Mouse (Mus musculus) lung, postnatal 0 days (tissue): Measurements from ENCODE around the gene Fam50a. TPM values are rescaled to one million over a fixed set of nuclear protein-coding genes. Genes with fewer than 3 reads are reported as not detected.

ENCODE experiments used
- ATAC-seq: fragments of 200-750 bp; cut with Nextera tagmentation; 2 replicates; pipeline ENCODE4 v1.8.0; 2017; ENCODE audit warnings: moderate library complexity
- DNase-seq: peaks from one replicate; pipeline ENCODE4 v3.0.0-alpha.2; 2016; ENCODE audit warnings: low spot score
- H3K27ac ChIP-seq: fragments of 300-500 bp; sonication (generic); 2 replicates; pipeline ENCODE4 v1.5.1; 2014; ENCODE audit warnings: antibody characterized with exemption, mild to moderate bottlenecking, low read length, mixed read lengths
- H3K27me3 ChIP-seq: fragments of 300-500 bp; sonication (generic); replicated peaks from 2 replicates; pipeline ENCODE4 v1.6.1; 2014; ENCODE audit warnings: low read length, mixed read lengths; ENCODE audit not compliant: insufficient read depth
- H3K36me3 ChIP-seq: fragments of 300-500 bp; sonication (generic); 2 replicates; pipeline ENCODE4 v1.6.1; 2014; ENCODE audit warnings: low read length, mixed read lengths; ENCODE audit not compliant: insufficient read depth
- H3K4me1 ChIP-seq: fragments of 300-500 bp; sonication (generic); 2 replicates; pipeline ENCODE4 v1.6.1; 2014; ENCODE audit warnings: antibody characterized with exemption, low read depth, low read length, mixed read lengths; ENCODE audit not compliant: insufficient read depth
- H3K4me2 ChIP-seq: fragments of 300-500 bp; sonication (generic); replicated peaks from 2 replicates; pipeline ENCODE4 v1.6.1; 2014; ENCODE audit warnings: low read depth, mild to moderate bottlenecking, low read length, moderate library complexity, mixed read lengths
- H3K4me3 ChIP-seq: fragments of 300-500 bp; sonication (generic); 2 replicates; pipeline ENCODE4 v1.5.1; 2014; ENCODE audit warnings: low read depth, low read length
- H3K9ac ChIP-seq: fragments of 300-500 bp; sonication (generic); replicated peaks from 2 replicates; pipeline ENCODE4 v1.6.1; 2014; ENCODE audit warnings: low read depth, mild to moderate bottlenecking
- H3K9me3 ChIP-seq: fragments of 300-500 bp; sonication (generic); 2 replicates; pipeline ENCODE4 v1.6.1; 2016; ENCODE audit warnings: low read length, mixed read lengths
- CTCF ChIP-seq: IDR thresholded peaks from 2 replicates; pipeline ENCODE4 v1.5.1; 2016; ENCODE audit warnings: antibody characterized with exemption, mild to moderate bottlenecking
- EP300 ChIP-seq: IDR thresholded peaks from 2 replicates; pipeline ENCODE4 v1.6.1; 2016; ENCODE audit warnings: antibody characterized with exemption, mild to moderate bottlenecking, control low read depth
- WGBS: fragments of 180-500 bp; shearing (Covaris S2); extraction: QIAGEN DNeasy Blood & Tissue Kit; methylation state at CpG from one replicate; pipeline ENCODE4 v1.1.7; 2014; 5-methylcytosine and 5-hydroxymethylcytosine counted together
- microRNA-seq: library from miRNA; unstranded; fragments of <30 nt; microRNA quantifications from one replicate; pipeline ENCODE4, GENCODE M21; 2016
- polyA plus RNA-seq: library from polyadenylated mRNA; unstranded; fragments of >200 nt; fragmentation: Nextera tagmentation; extraction: Ambion mirVana; gene quantifications from 2 replicates; pipeline ENCODE4 v1.2.1, GENCODE M21; 2015

Gene Fam50a
- polyA plus RNA-seq, 1 experiment from 2014 or later, result 47.1 TPM

DNA sequence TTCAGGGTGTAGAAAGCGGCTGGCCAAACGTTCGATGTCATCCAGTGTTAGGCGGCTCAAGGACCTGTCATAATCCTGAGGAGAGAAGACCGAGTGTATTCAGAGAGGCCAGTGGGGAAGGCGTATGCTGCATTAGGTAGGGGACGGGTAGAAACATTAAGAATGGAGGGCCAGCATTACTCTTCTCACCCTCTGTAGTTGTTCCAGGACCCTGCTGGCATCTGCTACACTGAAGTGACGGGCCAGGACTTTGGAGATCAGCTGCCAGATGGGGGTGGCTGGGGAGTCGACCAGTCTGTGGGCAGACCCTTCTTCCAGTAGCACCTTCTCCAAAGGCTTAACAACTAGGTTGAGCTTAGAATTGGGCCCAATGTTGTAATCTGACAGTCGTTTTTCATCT is 54.7 kb downstream of the Fam50a start:
- DNase-seq, result no peak
- Histone ChIP-seq H3K27ac (peak overlapping the region; percentile 72; the same call in 1 of the 2 replicates), H3K4me3 (peak overlapping the region; percentile 59), H3K9ac (peak overlapping the region; percentile 66), H3K9me3 (no peaks in the 10 kb centered on the region), H3K36me3 (no peaks in the 10 kb centered on the region), H3K4me2 (peak overlapping the region; percentile 63), H3K4me1 (no peaks in the 10 kb centered on the region), H3K27me3 (no peaks in the 10 kb centered on the region)
- 52% methylated on average over 10 of the region's 10 CpGs for WGBS
- no peak for ATAC-seq
- TF ChIP-seq EP300, result no peak
- TF ChIP-seq CTCF, result no peak

DNA sequence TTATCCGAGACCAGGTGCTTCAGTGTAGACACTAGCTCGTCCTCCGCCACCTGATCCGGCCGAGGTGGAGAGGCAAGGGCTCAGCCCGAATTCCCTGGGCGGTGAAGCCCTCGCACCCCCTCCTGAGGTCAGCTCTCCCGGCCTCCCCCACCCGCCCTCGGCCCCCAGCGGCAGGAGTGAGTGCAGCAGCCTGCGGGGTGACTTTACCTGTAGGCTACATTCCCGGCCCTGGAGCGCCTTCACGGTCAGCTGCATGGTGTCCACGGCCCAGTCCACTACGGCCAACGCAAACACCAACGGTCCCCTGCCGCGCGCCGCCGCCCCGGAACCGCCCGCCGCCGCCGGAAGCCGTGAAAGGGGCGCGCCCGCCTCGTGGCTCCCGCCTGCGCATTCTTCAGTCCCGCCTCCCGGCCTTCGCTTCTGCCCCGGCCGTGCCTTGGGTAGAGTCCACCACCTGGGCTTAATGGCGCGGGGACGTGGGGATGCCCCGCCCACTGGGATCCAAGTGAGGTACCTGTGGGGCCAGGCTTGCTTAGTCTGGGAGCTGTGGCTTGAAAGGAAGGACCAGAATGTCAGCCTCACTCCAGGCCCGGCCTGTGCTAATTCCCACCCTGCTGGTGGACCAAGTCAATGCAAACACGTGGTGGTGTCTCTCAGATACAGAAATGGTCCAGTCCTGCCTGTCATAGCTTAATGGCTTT is 55.5 kb downstream of the Fam50a start:
- peak; percentile 81 for ATAC-seq
- Histone ChIP-seq H3K4me2 (peak overlapping the region; percentile 63), H3K27ac (peak overlapping the region; percentile 72), H3K4me1 (no peaks in the 10 kb centered on the region), H3K9ac (peak overlapping the region; percentile 66), H3K36me3 (no peaks in the 10 kb centered on the region), H3K27me3 (no peaks in the 10 kb centered on the region), H3K4me3 (peak overlapping the region; percentile 59), H3K9me3 (no peaks in the 10 kb centered on the region)
- TF ChIP-seq CTCF (peak; percentile 53), EP300 (no peak)
- peak; percentile 75 for DNase-seq
- WGBS, result 12% methylated on average over 34 of the region's 49 CpGs

Small RNA genes lying within 50 kb of the gene (microRNA-seq; reads per million reads assigned to microRNA genes)
- gene Mir7091, result not detected
- not detected for gene Mir7092

Other genes starting within 250 kb of the Fam50a start
- gene Opn1mw, start 185.6 kb upstream of the Fam50a start, polyA plus RNA-seq, result not detected in 2 replicates
- gene Mecp2, start 177.7 kb upstream of the Fam50a start, polyA plus RNA-seq, result 9.8 and 10.0 TPM in 2 replicates
- gene Tex28, start 145.2 kb upstream of the Fam50a start, polyA plus RNA-seq, result not detected in 2 replicates
- gene Tktl1, start 135.8 kb upstream of the Fam50a start, polyA plus RNA-seq, result not detected in 2 replicates
- 171 and 179 TPM in 2 replicates for gene Flna, start 63.2 kb upstream of the Fam50a start, polyA plus RNA-seq
- 16.1 and 18.6 TPM in 2 replicates for gene Emd, start 58.3 kb upstream of the Fam50a start, polyA plus RNA-seq
- gene Rpl10, start 42.2 kb upstream of the Fam50a start, polyA plus RNA-seq, result 661 and 759 TPM in 2 replicates
- 82.7 and 84.9 TPM in 2 replicates for gene Taz, start 31.1 kb upstream of the Fam50a start, polyA plus RNA-seq
- 27.7 and 33.0 TPM in 2 replicates for gene Dnase1l1, start 30.7 kb upstream of the Fam50a start, polyA plus RNA-seq
- gene Atp6ap1, start 15.9 kb upstream of the Fam50a start, polyA plus RNA-seq, result 129 and 140 TPM in 2 replicates
- gene Gdi1, start 8.0 kb upstream of the Fam50a start, polyA plus RNA-seq, result 96.7 and 113 TPM in 2 replicates
- gene Plxna3, start 16.0 kb downstream of the Fam50a start, polyA plus RNA-seq, result 1.6 and 1.7 TPM in 2 replicates
- 75.0 and 82.6 TPM in 2 replicates for gene Lage3, start 40.6 kb downstream of the Fam50a start, polyA plus RNA-seq
- gene Ubl4a, start 60.2 kb downstream of the Fam50a start, polyA plus RNA-seq, result 53.0 and 56.2 TPM in 2 replicates
- gene Slc10a3, start 60.3 kb downstream of the Fam50a start, polyA plus RNA-seq, result 25.0 and 25.6 TPM in 2 replicates
- 36.9 and 42.9 TPM in 2 replicates for gene Fam3a, start 80.2 kb downstream of the Fam50a start, polyA plus RNA-seq
- gene Ikbkg, start 80.3 kb downstream of the Fam50a start, polyA plus RNA-seq, result 15.1 and 16.6 TPM in 2 replicates
- gene G6pdx, start 116.2 kb downstream of the Fam50a start, polyA plus RNA-seq, result 24.9 and 27.6 TPM in 2 replicates
- not detected in 2 replicates for gene Gm6880, start 168.4 kb downstream of the Fam50a start, polyA plus RNA-seq